Mouse (Mus musculus) liver, embryonic 16.5 days (tissue): ENCODE results near the gene Agap1. TPM values are rescaled to one million over a fixed set of nuclear protein-coding genes. Genes with fewer than 3 reads are reported as not detected.

Experiments used
- ATAC-seq: fragments of 200-750 bp; cut with Nextera tagmentation; 2 replicates; pipeline ENCODE4 v1.8.0; 2017; ENCODE audit warnings: low read depth, mild to moderate bottlenecking, moderate number of reproducible peaks, moderate library complexity
- H3K27ac ChIP-seq: fragments of 300-500 bp; sonication (generic); 2 replicates; pipeline ENCODE4 v1.5.1; 2014; ENCODE audit warnings: mild to moderate bottlenecking, low read length
- H3K27me3 ChIP-seq: fragments of 300-500 bp; sonication (generic); 2 replicates; pipeline ENCODE4 v1.6.1; 2014; ENCODE audit warnings: low read depth, low read length, mixed read lengths; ENCODE audit not compliant: control insufficient read depth, insufficient read depth
- H3K36me3 ChIP-seq: fragments of 300-500 bp; sonication (generic); 2 replicates; pipeline ENCODE4 v1.6.1; 2014; ENCODE audit warnings: mild to moderate bottlenecking; ENCODE audit not compliant: control insufficient read depth, insufficient read depth
- H3K4me1 ChIP-seq: fragments of 300-500 bp; sonication (generic); 2 replicates; pipeline ENCODE4 v1.6.1; 2014; ENCODE audit warnings: low read depth, low read length, mixed read lengths; ENCODE audit not compliant: control insufficient read depth
- H3K4me2 ChIP-seq: fragments of 300-500 bp; sonication (generic); 2 replicates; pipeline ENCODE4 v1.6.1; 2014; ENCODE audit warnings: low read depth, low read length, mixed read lengths
- H3K4me3 ChIP-seq: fragments of 300-500 bp; sonication (generic); 2 replicates; pipeline ENCODE4 v1.5.1; 2014; ENCODE audit warnings: low read depth, mild to moderate bottlenecking, low read length
- H3K9ac ChIP-seq: fragments of 300-500 bp; sonication (generic); 2 replicates; pipeline ENCODE4 v1.6.1; 2014; ENCODE audit warnings: low read depth, low read length
- H3K9me3 ChIP-seq: fragments of 300-500 bp; sonication (generic); replicated peaks from 2 replicates; pipeline ENCODE4 v1.6.1; 2016; ENCODE audit warnings: low read length; ENCODE audit not compliant: control insufficient read depth
- WGBS: fragments of 180-500 bp; shearing (Covaris S2); extraction: QIAGEN DNeasy Blood & Tissue Kit; methylation state at CpG from one replicate; pipeline ENCODE4 v1.1.7; 2014; ENCODE audit not compliant: insufficient replicate concordance; 5-methylcytosine and 5-hydroxymethylcytosine counted together
- polyA plus RNA-seq: library from polyadenylated mRNA; unstranded; fragments of >200 nt; fragmentation: Nextera tagmentation; extraction: Ambion mirVana; gene quantifications from 2 replicates; pipeline ENCODE4 v1.2.1, GENCODE M21; 2015

Agap1 gene
- polyA plus RNA-seq, 1 experiment from 2014 or later, result 1.1 TPM

DNA sequence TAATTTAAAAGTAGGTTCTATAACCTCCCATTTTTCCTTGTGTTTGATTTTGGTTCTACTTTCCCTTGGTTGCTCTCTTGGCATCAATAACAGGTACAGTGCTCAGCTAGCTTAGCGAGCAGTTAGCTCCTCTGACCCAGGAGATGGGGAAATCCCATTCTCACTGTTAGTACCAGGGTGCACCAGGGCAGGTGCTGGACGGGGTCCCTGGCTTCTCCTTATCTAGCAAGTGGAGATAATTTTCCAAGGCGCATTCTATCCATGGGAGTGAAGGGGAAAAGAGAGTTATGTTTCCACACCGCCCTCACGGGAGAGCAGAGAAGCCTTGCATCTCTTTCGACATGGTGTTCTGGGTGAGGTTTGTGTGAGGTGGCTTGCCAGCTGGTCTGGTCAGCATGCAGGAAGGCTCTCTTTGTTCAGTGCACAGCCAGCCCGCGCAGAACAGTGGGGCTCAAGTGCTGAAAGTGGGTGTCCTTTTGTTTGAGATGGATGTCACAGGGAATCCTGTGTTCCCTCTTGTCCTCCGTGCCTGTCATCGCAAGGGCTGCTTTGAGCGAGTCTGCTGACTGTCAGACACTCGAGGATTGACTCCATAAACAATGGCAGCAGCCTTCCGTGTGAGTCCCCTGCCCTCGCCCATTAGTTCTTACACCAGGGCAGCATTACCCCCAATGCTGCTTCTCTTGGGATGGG is 132.5 kb downstream of the Agap1 start:
- H3K4me3 ChIP-seq, result no peak overlapping the region
- no peak overlapping the region for H3K9ac ChIP-seq
- ATAC-seq, result no peak
- H3K4me2 ChIP-seq, result no peak overlapping the region
- H3K36me3 ChIP-seq, result no peaks in the 10 kb centered on the region
- no peaks in the 10 kb centered on the region for H3K9me3 ChIP-seq
- H3K27me3 ChIP-seq, result peaks cover 5% of the 10 kb centered on the region
- WGBS, result 62% methylated on average over 14 of the region's 14 CpGs
- no peak overlapping the region for H3K27ac ChIP-seq
- no peaks in the 10 kb centered on the region for H3K4me1 ChIP-seq

DNA sequence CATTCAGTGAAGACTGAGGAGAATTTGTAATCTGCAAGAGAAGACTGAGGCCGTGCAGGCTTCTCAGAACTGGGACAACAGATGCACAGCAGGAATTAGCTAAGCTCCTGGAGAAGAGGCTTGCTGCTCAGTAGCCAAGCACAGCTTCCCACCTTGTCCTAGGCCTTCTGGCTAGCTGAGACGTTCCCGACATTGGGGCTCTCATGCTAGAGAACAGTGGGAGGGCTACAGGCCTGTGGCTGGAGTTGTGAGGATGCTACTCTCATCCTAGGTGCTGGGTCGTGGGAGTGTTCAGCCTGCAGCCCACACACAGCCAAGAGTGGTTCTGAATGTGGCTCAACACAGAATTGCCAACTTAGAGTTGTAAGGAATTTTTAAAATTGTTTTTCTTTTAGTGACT is 133.5 kb downstream of the Agap1 start:
- no peak overlapping the region for H3K27ac ChIP-seq
- H3K4me3 ChIP-seq, result no peak overlapping the region
- ATAC-seq, result no peak
- no peak overlapping the region for H3K9ac ChIP-seq
- H3K4me1 ChIP-seq, result no peaks in the 10 kb centered on the region
- H3K36me3 ChIP-seq, result no peaks in the 10 kb centered on the region
- 55% methylated on average over 4 of the region's 4 CpGs for WGBS
- H3K4me2 ChIP-seq, result no peak overlapping the region
- no peaks in the 10 kb centered on the region for H3K27me3 ChIP-seq
- H3K9me3 ChIP-seq, result no peaks in the 10 kb centered on the region

DNA sequence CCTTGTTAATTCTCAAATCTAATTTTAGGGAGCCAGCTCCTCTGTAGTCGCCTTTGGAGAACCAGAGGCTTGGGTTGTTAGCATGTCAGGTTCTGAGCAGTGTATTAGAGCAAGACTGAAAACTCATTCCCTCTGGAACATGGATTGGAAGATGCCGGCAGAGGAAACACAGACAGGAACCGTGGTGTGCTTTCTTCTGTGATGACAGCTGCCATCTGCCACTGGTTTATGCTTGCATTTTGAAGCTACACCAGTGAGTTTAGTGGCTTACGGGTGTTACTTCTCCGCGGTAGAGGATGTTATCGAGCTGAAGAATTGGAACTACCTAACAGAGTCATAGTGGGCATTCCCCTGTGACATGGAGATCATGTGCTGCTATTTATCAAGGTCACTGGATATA is 136.4 kb downstream of the Agap1 start:
- Histone ChIP-seq H3K9ac (no peak overlapping the region), H3K9me3 (no peaks in the 10 kb centered on the region), H3K4me3 (no peak overlapping the region), H3K27ac (no peak overlapping the region), H3K27me3 (no peaks in the 10 kb centered on the region), H3K4me1 (no peaks in the 10 kb centered on the region), H3K36me3 (no peaks in the 10 kb centered on the region), H3K4me2 (no peak overlapping the region)
- WGBS, result 81% methylated on average over 7 of the region's 7 CpGs
- no peak for ATAC-seq

DNA sequence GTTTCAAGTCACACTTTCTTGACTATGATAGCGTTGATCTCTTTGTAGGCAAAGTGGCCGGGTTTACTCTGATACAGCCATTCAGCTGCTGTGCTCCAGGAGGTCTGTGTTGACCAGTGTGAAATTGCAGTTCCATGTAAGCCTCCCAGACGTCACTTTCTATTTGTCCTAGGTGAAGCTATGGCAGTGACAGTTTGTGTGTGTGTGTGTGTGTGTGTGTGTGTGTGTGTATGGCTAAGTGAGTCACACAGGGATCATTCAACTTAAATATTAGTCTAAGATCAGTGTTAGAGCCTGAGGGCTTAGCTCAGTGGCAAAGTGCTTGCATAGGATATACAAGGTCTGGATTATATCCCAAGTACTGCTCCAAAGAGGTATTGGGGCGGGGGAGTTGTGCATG is 138.6 kb downstream of the Agap1 start:
- Histone ChIP-seq H3K27ac (no peak overlapping the region), H3K4me2 (no peak overlapping the region), H3K9me3 (no peaks in the 10 kb centered on the region), H3K27me3 (no peaks in the 10 kb centered on the region), H3K9ac (no peak overlapping the region), H3K36me3 (no peaks in the 10 kb centered on the region), H3K4me1 (no peaks in the 10 kb centered on the region), H3K4me3 (no peak overlapping the region)
- 61% methylated on average over 4 of the region's 4 CpGs for WGBS
- no peak for ATAC-seq

DNA sequence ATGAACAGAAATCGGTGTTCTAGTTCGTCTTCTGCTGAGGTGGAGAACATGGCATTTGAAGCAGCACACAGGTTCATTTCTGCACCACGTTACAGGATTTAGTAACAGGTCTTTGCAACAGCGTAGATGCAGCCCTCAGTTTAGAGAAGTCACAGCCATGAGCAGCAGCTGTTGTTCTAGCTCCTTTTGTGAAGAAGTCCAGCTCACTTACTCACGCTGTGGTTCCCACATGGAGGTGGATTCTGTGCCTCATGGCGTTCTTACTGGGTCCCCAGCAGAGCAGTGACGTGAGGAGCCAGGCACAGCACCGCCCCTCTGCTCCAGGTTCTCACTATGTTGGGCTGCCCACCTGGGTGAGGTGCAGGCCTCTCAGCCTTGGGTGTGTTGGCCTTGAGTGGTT is 140.4 kb downstream of the Agap1 start:
- Histone ChIP-seq H3K9me3 (no peaks in the 10 kb centered on the region), H3K27me3 (no peaks in the 10 kb centered on the region), H3K4me2 (no peak overlapping the region), H3K36me3 (no peaks in the 10 kb centered on the region), H3K9ac (no peak overlapping the region), H3K27ac (no peak overlapping the region), H3K4me3 (no peak overlapping the region), H3K4me1 (no peaks in the 10 kb centered on the region)
- WGBS, result 63% methylated on average over 8 of the region's 8 CpGs
- no peak for ATAC-seq

DNA sequence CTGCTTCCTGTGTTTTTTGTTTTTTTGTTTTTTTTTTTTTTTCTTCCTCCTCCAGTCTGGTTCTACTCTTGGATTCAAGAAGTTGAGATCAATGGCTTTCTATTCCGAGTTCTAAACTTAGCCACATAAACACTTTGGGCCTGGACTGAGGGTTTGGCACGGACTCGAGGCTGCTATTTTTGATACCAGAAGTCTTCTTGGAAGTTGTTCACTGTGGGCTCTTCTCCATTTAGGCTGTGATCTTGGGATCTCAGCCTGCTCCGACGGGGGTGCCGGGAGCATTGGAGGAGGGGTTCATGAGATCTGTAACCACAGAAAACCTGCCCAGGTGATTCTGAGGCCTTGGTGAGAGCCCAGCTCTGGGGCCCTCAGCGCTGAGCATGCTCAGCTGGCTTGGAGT is 140.8 kb downstream of the Agap1 start:
- Histone ChIP-seq H3K4me3 (no peak overlapping the region), H3K4me2 (no peak overlapping the region), H3K9me3 (no peaks in the 10 kb centered on the region), H3K9ac (no peak overlapping the region), H3K36me3 (no peaks in the 10 kb centered on the region), H3K4me1 (no peaks in the 10 kb centered on the region), H3K27ac (no peak overlapping the region), H3K27me3 (no peaks in the 10 kb centered on the region)
- no peak for ATAC-seq
- 62% methylated on average over 7 of the region's 7 CpGs for WGBS

DNA sequence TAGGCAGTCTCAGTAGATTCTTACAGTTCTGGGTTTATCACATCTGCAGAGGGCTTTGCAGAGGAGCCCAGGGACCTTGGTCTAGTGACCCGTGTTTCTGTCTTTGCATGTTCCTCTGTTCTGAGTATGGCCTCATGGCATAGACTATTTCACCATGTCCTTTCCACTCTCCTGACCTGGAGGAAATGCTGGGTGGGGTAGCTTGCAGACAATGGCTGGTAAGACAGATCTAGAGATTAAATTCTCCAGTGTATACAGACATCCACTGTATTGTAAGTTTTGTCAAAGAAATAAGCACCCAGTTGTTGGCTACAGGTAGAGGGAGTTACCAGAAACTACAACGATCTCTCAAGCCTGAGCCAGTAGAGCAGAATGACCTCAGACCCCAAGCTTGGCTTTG is 141.6 kb downstream of the Agap1 start:
- Histone ChIP-seq H3K27ac (no peak overlapping the region), H3K9ac (no peak overlapping the region), H3K4me2 (no peak overlapping the region), H3K4me3 (no peak overlapping the region), H3K36me3 (no peaks in the 10 kb centered on the region), H3K27me3 (no peaks in the 10 kb centered on the region), H3K9me3 (no peaks in the 10 kb centered on the region), H3K4me1 (no peaks in the 10 kb centered on the region)
- no peak for ATAC-seq
- WGBS, result 48% methylated on average over 2 of the region's 2 CpGs

DNA sequence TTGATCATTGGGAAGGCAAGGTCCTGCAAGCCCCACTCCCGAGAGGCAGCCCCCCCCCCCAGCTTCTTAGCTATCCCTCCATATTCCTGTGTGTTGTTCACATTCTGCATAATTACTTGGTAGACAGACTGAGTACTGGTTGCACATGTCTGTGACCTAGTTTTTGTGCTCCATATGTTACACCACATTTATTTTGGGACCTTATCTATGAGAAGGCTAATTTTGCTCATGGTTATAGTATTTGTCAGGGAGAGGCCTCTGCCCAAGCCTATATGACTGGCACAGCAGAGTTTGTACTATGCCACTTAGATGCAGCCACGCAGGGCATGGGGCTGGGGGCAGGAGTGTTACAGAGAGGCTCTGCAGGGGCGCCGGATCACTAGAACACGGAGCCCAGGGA is 144.3 kb downstream of the Agap1 start:
- WGBS, result 80% methylated on average over 5 of the region's 5 CpGs
- Histone ChIP-seq H3K4me2 (no peak overlapping the region), H3K9me3 (no peaks in the 10 kb centered on the region), H3K27me3 (no peaks in the 10 kb centered on the region), H3K27ac (no peak overlapping the region), H3K4me1 (no peaks in the 10 kb centered on the region; the same call in 1 of the 2 replicates), H3K4me3 (no peak overlapping the region), H3K36me3 (no peaks in the 10 kb centered on the region), H3K9ac (no peak overlapping the region)
- no peak for ATAC-seq

DNA sequence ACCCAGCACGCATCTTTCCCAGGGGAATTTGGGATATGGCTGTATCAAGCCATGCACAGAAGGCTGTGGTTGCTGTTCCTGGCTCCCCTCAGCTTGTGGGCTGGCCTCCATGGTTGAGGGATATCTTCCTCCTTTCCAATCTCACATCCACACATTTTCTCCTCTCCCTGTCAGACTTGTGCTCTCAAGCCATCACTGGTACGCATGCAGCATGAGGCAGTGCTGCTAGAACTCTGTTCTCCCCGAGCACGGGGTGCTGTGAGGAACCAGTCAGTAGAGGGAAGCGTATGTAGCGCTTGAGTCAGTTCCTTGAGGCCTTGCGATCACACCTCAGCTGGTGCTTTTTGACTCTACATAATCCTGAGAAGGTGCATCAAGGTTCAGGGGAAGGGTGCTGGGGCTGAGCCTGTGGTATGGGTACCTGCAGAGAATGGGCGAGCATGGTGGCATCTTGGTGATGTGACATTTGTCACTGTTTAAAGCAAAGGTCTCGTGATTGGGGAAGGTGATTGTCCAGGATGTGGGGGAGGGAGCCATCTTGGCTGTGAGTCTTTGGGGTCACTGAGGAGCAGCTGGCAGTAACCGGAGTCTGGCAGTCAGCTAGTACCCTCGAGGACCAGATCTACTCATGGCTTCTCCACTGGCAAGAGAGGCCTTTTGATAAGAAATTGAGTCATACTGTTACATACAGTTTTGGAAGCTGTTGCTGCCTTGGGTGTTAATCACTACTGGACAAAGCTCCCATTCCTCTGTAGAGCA is 145.6 kb downstream of the Agap1 start:
- Histone ChIP-seq H3K27ac (no peak overlapping the region), H3K4me3 (no peak overlapping the region), H3K4me1 (no peaks in the 10 kb centered on the region; the same call in 1 of the 2 replicates), H3K27me3 (no peaks in the 10 kb centered on the region), H3K4me2 (no peak overlapping the region), H3K9ac (no peak overlapping the region), H3K9me3 (no peaks in the 10 kb centered on the region), H3K36me3 (no peaks in the 10 kb centered on the region)
- WGBS, result 60% methylated on average over 11 of the region's 11 CpGs
- ATAC-seq, result no peak
